Mouse (Mus musculus): Measurements from ENCODE around the gene Pctp.

DNA sequence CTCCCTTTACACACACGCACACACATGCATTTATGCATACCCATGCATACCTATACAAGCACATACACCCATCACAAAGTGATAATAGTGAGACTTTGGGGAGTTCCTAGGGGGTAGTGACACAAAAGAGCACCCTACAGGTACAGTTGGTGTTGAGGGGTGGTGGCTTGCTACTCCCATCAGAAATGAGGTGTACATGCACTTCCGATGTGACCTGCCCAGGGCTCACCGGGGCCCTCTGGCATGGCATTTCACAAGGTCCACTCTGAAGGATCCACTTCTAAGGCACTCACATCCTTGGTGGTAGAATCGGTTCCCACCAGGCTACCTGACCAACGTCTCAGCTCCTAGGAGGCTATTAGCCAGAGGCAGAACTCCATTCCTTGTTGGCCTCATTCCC is 26.3 kb downstream of the Pctp start:
- no peak for TF ChIP-seq GATA1 (IDR thresholded peaks at IDR 0.05; ENCODE audit: low read length)
- no peak for TF ChIP-seq TAL1 (IDR thresholded peaks at IDR 0.05; ENCODE audit: low read length)

All from erythroblast, embryonic 14.5 days (primary cell).